Mouse (Mus musculus) megakaryocyte, embryonic 14.5 days (primary cell): ENCODE data around the gene Sez6l. TPM values are rescaled to one million over a fixed set of nuclear protein-coding genes. Genes with fewer than 3 reads are reported as not detected.
A peak's percentile ranks its signal among the peaks of the same experiment; 100 is the strongest.

Experiments
- H3K27me3 ChIP-seq: replicated peaks from 2 replicates; pipeline ENCODE3; 2012; ENCODE audit warnings: inconsistent platforms
- H3K36me3 ChIP-seq: replicated peaks from 2 replicates; pipeline ENCODE3; 2012; ENCODE audit warnings: low read length, inconsistent platforms, mixed read lengths
- H3K4me1 ChIP-seq: 2 replicates; pipeline ENCODE4 v1.6.1; 2012; ENCODE audit warnings: inconsistent platforms
- H3K4me3 ChIP-seq: replicated peaks from 2 replicates; pipeline ENCODE3; 2012; ENCODE audit warnings: moderate library complexity, mild to moderate bottlenecking, inconsistent platforms
- H3K9me3 ChIP-seq: 2 replicates; pipeline ENCODE4 v1.6.1; 2012; ENCODE audit warnings: inconsistent platforms
- FLI1 ChIP-seq: IDR thresholded peaks from 2 replicates; pipeline ENCODE4 v1.6.1; 2012; ENCODE audit warnings: low read length, inconsistent platforms, mixed read lengths
- GATA1 ChIP-seq: IDR thresholded peaks from 3 replicates; pipeline ENCODE4 v1.6.1; 2012; ENCODE audit warnings: mixed read lengths, low read length, inconsistent platforms, borderline replicate concordance
- polyA plus RNA-seq: library from polyadenylated mRNA; stranded (reverse); fragments of >175 nt; gene quantifications from 2 replicates; pipeline ENCODE4 v1.2.3, GENCODE M21; 2012; ENCODE audit warnings: low replicate concordance; ENCODE audit not compliant: insufficient read depth

Gene Sez6l
- polyA plus RNA-seq, 1 experiment = not detected

GRCm38 (mm10) chr5:112605371-112605770 lies 28.4 kb upstream of the Sez6l start:
- Histone ChIP-seq H3K4me1 (no peaks in the 10 kb centered on the region), H3K9me3 (no peaks in the 10 kb centered on the region), H3K4me3 (no peak overlapping the region), H3K36me3 (no peaks in the 10 kb centered on the region), H3K27me3 (peaks cover 1% of the 10 kb centered on the region)
- TF ChIP-seq GATA1 (no peak), FLI1 (no peak)

- Histone ChIP-seq H3K36me3 (no peaks in the 10 kb centered on the region), H3K9me3 (no peaks in the 10 kb centered on the region), H3K4me3 (peak overlapping the region; percentile 31), H3K4me1 (no peaks in the 10 kb centered on the region), H3K27me3 (peaks cover 1% of the 10 kb centered on the region)
- no peak for TF ChIP-seq GATA1
- TF ChIP-seq FLI1 = no peak
Measured at GRCm38 (mm10) chr5:112604251-112604650, 27.3 kb upstream of the Sez6l start.

GRCm38 (mm10) chr5:112603594-112603993 lies 26.6 kb upstream of the Sez6l start:
- Histone ChIP-seq H3K4me1 (no peaks in the 10 kb centered on the region), H3K27me3 (peaks cover 1% of the 10 kb centered on the region), H3K36me3 (no peaks in the 10 kb centered on the region), H3K9me3 (no peaks in the 10 kb centered on the region), H3K4me3 (no peak overlapping the region)
- TF ChIP-seq GATA1 (no peak), FLI1 (no peak)

GRCm38 (mm10) chr5:112600309-112600939 lies 23.4 kb upstream of the Sez6l start:
- Histone ChIP-seq H3K36me3 (no peaks in the 10 kb centered on the region), H3K4me3 (no peak overlapping the region), H3K9me3 (no peaks in the 10 kb centered on the region), H3K27me3 (no peaks in the 10 kb centered on the region), H3K4me1 (no peaks in the 10 kb centered on the region)
- no peak for TF ChIP-seq FLI1
- TF ChIP-seq GATA1 = no peak

- no peaks in the 10 kb centered on the region for H3K27me3 ChIP-seq
- no peak overlapping the region for H3K4me3 ChIP-seq
- H3K4me1 ChIP-seq = no peaks in the 10 kb centered on the region
- no peaks in the 10 kb centered on the region for H3K36me3 ChIP-seq
- TF ChIP-seq GATA1 = no peak
- TF ChIP-seq FLI1 = no peak
- H3K9me3 ChIP-seq = no peaks in the 10 kb centered on the region
Measured at GRCm38 (mm10) chr5:112599538-112600308, 22.7 kb upstream of the Sez6l start.

GRCm38 (mm10) chr5:112597876-112598275 lies 20.9 kb upstream of the Sez6l start:
- Histone ChIP-seq H3K27me3 (no peaks in the 10 kb centered on the region), H3K4me1 (no peaks in the 10 kb centered on the region), H3K36me3 (no peaks in the 10 kb centered on the region), H3K9me3 (no peaks in the 10 kb centered on the region), H3K4me3 (no peak overlapping the region)
- TF ChIP-seq GATA1 (no peak), FLI1 (no peak)

- no peaks in the 10 kb centered on the region for H3K4me1 ChIP-seq
- no peaks in the 10 kb centered on the region for H3K9me3 ChIP-seq
- H3K27me3 ChIP-seq = no peaks in the 10 kb centered on the region
- H3K4me3 ChIP-seq = no peak overlapping the region
- H3K36me3 ChIP-seq = no peaks in the 10 kb centered on the region
- no peak for TF ChIP-seq GATA1
- TF ChIP-seq FLI1 = no peak
Measured at GRCm38 (mm10) chr5:112597307-112597706, 20.3 kb upstream of the Sez6l start.

- TF ChIP-seq FLI1 (no peak), GATA1 (no peak)
- Histone ChIP-seq H3K4me1 (no peaks in the 10 kb centered on the region), H3K4me3 (no peak overlapping the region), H3K36me3 (no peaks in the 10 kb centered on the region), H3K27me3 (no peaks in the 10 kb centered on the region), H3K9me3 (no peaks in the 10 kb centered on the region)
Measured at GRCm38 (mm10) chr5:112596729-112597128, 19.7 kb upstream of the Sez6l start.

- no peaks in the 10 kb centered on the region for H3K4me1 ChIP-seq
- no peaks in the 10 kb centered on the region for H3K9me3 ChIP-seq
- H3K27me3 ChIP-seq = no peaks in the 10 kb centered on the region
- TF ChIP-seq FLI1 = no peak
- no peak for TF ChIP-seq GATA1
- H3K36me3 ChIP-seq = no peaks in the 10 kb centered on the region
- H3K4me3 ChIP-seq = peak overlapping the region; percentile 1
Measured at GRCm38 (mm10) chr5:112595701-112596632, 19.0 kb upstream of the Sez6l start.
